Mouse (Mus musculus): ENCODE results near the gene Plcg1. TPM values are rescaled to one million over a fixed set of nuclear protein-coding genes. Genes with fewer than 3 reads are reported as not detected.

Gene Plcg1
- 23.5 TPM for polyA plus RNA-seq (2015; fragmentation: Illumina TruSeq; extraction: RNeasy Lipid Tissue Mini Kit (QIAGEN cat#74804); ENCODE audit: insufficient read depth, low read depth, low replicate concordance)

GRCm38 (mm10) chr2:160731117-160731838 lies at the start of gene Plcg1:
TSS of gene Plcg1 (plus strand) at chr2:160731300.

Other genes with a start within 250 kb of the Plcg1 start
- 7.1 TPM for gene Top1, start 85.4 kb upstream of the Plcg1 start, polyA plus RNA-seq (2015; fragmentation: Illumina TruSeq; extraction: RNeasy Lipid Tissue Mini Kit (QIAGEN cat#74804); ENCODE audit: insufficient read depth, low read depth, low replicate concordance)
- 4.5 TPM for gene Zhx3, start 141.7 kb downstream of the Plcg1 start, polyA plus RNA-seq (2015; fragmentation: Illumina TruSeq; extraction: RNeasy Lipid Tissue Mini Kit (QIAGEN cat#74804); ENCODE audit: insufficient read depth, low read depth, low replicate concordance)
- 13.4 TPM for gene Lpin3, start 149.4 kb downstream of the Plcg1 start, polyA plus RNA-seq (2015; fragmentation: Illumina TruSeq; extraction: RNeasy Lipid Tissue Mini Kit (QIAGEN cat#74804); ENCODE audit: insufficient read depth, low read depth, low replicate concordance)
- not detected for gene Emilin3, start 181.0 kb downstream of the Plcg1 start, polyA plus RNA-seq (2015; fragmentation: Illumina TruSeq; extraction: RNeasy Lipid Tissue Mini Kit (QIAGEN cat#74804); ENCODE audit: insufficient read depth, low read depth, low replicate concordance)